Comparison of ENCODE assay signal across 17 mouse cellular contexts in the genomic region with DNA sequence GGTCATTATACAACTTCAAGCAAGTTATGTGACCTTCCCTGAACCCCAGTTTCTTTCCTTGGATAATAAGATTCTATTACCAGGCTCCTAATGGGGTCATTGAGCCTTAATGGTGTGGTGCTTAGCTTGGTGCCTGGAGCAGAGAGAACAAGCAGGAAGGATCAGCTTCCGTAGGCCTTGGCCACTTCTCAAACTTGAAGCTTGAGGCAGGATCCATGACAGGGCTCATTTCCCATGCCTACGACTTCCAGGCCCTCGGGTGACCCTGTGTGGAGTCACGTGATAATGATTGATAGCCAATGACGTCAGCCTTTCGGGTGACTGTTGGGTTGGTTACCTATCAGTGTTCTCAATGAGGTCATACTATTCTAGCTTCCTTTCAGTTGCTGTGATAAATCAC. TPM values are rescaled to one million over a fixed set of nuclear protein-coding genes. Genes with fewer than 3 reads are reported as not detected.
"Had no signal": no experiment of that assay in that cellular context is flagged by ENCODE, and none has a peak within 500 bp of the region (broad histone marks: within the 10 kb centered on the region; RNA-seq: fewer than 3 reads in every experiment).

No protein-coding gene starts in this region.

- H3K4me2 ChIP-seq: lung, embryonic 14.5 days; midbrain, embryonic 11.5 days; midbrain, embryonic 13.5 days; midbrain, embryonic 15.5 days; neural tube, embryonic 12.5 days had no signal

- H3K36me3 ChIP-seq: midbrain, embryonic 13.5 days; midbrain, embryonic 15.5 days; neural tube, embryonic 12.5 days had no signal

- H3K4me1 ChIP-seq: midbrain, embryonic 13.5 days; midbrain, embryonic 15.5 days; neural tube, embryonic 12.5 days had no signal

- ATAC-seq: midbrain, embryonic 13.5 days; midbrain, embryonic 15.5 days had no signal

- DNase-seq: lung, adult 18-20 months; lung, embryonic 14.5 days; lung, postnatal 10 days; lung, postnatal 4 days; right cerebral cortex, postnatal 14 days; spleen, adult 18-20 months; thymus, adult 2 months; thymus, postnatal 25 days; thymus, postnatal 4 days had no signal

- H3K9me3 ChIP-seq: midbrain, embryonic 13.5 days; midbrain, embryonic 15.5 days; neural tube, embryonic 12.5 days had no signal

- H3K27ac ChIP-seq: midbrain, embryonic 13.5 days; midbrain, embryonic 15.5 days; neural tube, embryonic 12.5 days had no signal

- H3K27me3 ChIP-seq: midbrain, embryonic 13.5 days; midbrain, embryonic 15.5 days; neural tube, embryonic 12.5 days had no signal

- H3K9ac ChIP-seq: lung, embryonic 14.5 days; midbrain, embryonic 13.5 days; midbrain, embryonic 15.5 days; neural tube, embryonic 12.5 days had no signal

- H3K4me3 ChIP-seq: midbrain, embryonic 13.5 days; midbrain, embryonic 15.5 days; neural tube, embryonic 12.5 days had no signal

RNA-seq across cellular contexts. Expression of a gene that starts 46.5 kb away (rescaled TPM):
- total RNA-seq: megakaryocyte, adult 5-6 weeks; megakaryocyte-erythroid progenitor cell, adult 5-6 weeks; monocyte, adult 5-6 weeks; neutrophil, adult 5-6 weeks had no signal
